Mouse (Mus musculus): ENCODE data around the gene Gsk3b. TPM values are rescaled to one million over a fixed set of nuclear protein-coding genes. Genes with fewer than 3 reads are reported as not detected.

Gsk3b gene
- total and polyA plus RNA-seq, 3 experiments, result 6.1 to 30.8 (median 15.5) TPM

- H3K9ac ChIP-seq (ENCODE audit: insufficient read depth, low read depth), result no peak overlapping the region
- H3K4me1 ChIP-seq (ENCODE audit: control insufficient read depth in 1 of 2, insufficient read depth in 2 of 2), result peaks cover 4 to 15% of the 10 kb centered on the region in 2 experiments
- dilution Hi-C loops (cut with MboI; ENCODE audit: extremely low pct_ligation_motif_present, extremely low pct_unique_long_range_greater_than_20kb, low sequenced_read_pairs) (no loop called here), in situ Hi-C loops (cut with MboI; ENCODE audit: low pct_ligation_motif_present, low pct_unique_long_range_greater_than_20kb, low sequenced_read_pairs) (no loop called here)
- no peak for TF ChIP-seq POLR2A (IDR thresholded peaks at IDR 0.05; ENCODE audit: low read depth, low read length)
- TF ChIP-seq GABPA (IDR thresholded peaks at IDR 0.05; ENCODE audit: insufficient replicate concordance, low read depth, low read length), result no peak
- no peak for TF ChIP-seq ZMIZ1 (IDR thresholded peaks at IDR 0.05; ENCODE audit: low read depth, low read length)
- TF ChIP-seq E2F4 (IDR thresholded peaks at IDR 0.05; ENCODE audit: insufficient replicate concordance, low read depth, low read length), result no peak
- no peak for TF ChIP-seq KAT2A (IDR thresholded peaks at IDR 0.05; ENCODE audit: insufficient replicate concordance, low read length)
- TF ChIP-seq NELFE (IDR thresholded peaks at IDR 0.05; ENCODE audit: low read depth, low read length), result no peak
- TF ChIP-seq TCF12 (IDR thresholded peaks at IDR 0.05; ENCODE audit: low read depth, low read length), result no peak
- no peak for TF ChIP-seq CHD2 (IDR thresholded peaks at IDR 0.05; ENCODE audit: low read length)
- TF ChIP-seq SIN3A (IDR thresholded peaks at IDR 0.05; ENCODE audit: low read length), result no peak
- TF ChIP-seq MAX (IDR thresholded peaks at IDR 0.05; ENCODE audit: low read length), result no peak
- no peak for TF ChIP-seq RAD21 (IDR thresholded peaks at IDR 0.05; ENCODE audit: low read depth, low read length)
- no peak overlapping the region for H3K27ac ChIP-seq (ENCODE audit: insufficient read depth, low read depth)
- H3K4me3 ChIP-seq (replicated peaks in 1 of 3; ENCODE audit: low read depth in 2 of 3, low read length in 2 of 3, poor library complexity in 1 of 3), result no peak overlapping the region
- H3K27me3 ChIP-seq (replicated peaks), result no peaks in the 10 kb centered on the region
- DNase-seq (ENCODE audit: extremely low read depth), result no peak
- H3K36me3 ChIP-seq (replicated peaks in 1 of 2; ENCODE audit: control insufficient read depth in 1 of 2, insufficient read depth in 1 of 2, low read length in 1 of 2), result peaks cover 9 to 46% of the 10 kb centered on the region in 2 experiments
- H3K9me3 ChIP-seq (replicated peaks; ENCODE audit: low read length), result no peaks in the 10 kb centered on the region
- H3K79me2 ChIP-seq (replicated peaks; ENCODE audit: control insufficient read depth, extremely low read depth, insufficient read depth, poor library complexity, severe bottlenecking), result peaks cover 58% of the 10 kb centered on the region
- no peak overlapping the region for H3K4me2 ChIP-seq (ENCODE audit: insufficient read depth, low read depth, poor library complexity, severe bottlenecking)
Measured at GRCm38 (mm10) chr16:38105453-38105852, 16.7 kb downstream of the Gsk3b start.

GRCm38 (mm10) chr16:38106542-38106941 lies 17.7 kb downstream of the Gsk3b start:
- Histone ChIP-seq H3K4me2 (ENCODE audit: insufficient read depth, low read depth, poor library complexity, severe bottlenecking) (no peak overlapping the region), H3K27me3 (replicated peaks) (no peaks in the 10 kb centered on the region), H3K79me2 (replicated peaks; ENCODE audit: control insufficient read depth, extremely low read depth, insufficient read depth, poor library complexity, severe bottlenecking) (peaks cover 52% of the 10 kb centered on the region), H3K9me3 (replicated peaks; ENCODE audit: low read length) (no peaks in the 10 kb centered on the region), H3K9ac (ENCODE audit: insufficient read depth, low read depth) (no peak overlapping the region), H3K4me3 (replicated peaks in 1 of 3; ENCODE audit: low read depth in 2 of 3, low read length in 2 of 3, poor library complexity in 1 of 3) (no peak overlapping the region), H3K27ac (ENCODE audit: insufficient read depth, low read depth) (no peak overlapping the region), H3K36me3 (replicated peaks in 1 of 2; ENCODE audit: control insufficient read depth in 1 of 2, insufficient read depth in 1 of 2, low read length in 1 of 2) (peaks cover 9 to 41% of the 10 kb centered on the region in 2 experiments), H3K4me1 (ENCODE audit: control insufficient read depth in 1 of 2, insufficient read depth in 2 of 2) (peaks cover 4 to 19% of the 10 kb centered on the region in 2 experiments)
- no peak for DNase-seq (ENCODE audit: extremely low read depth)
- dilution Hi-C loops (cut with MboI; ENCODE audit: extremely low pct_ligation_motif_present, extremely low pct_unique_long_range_greater_than_20kb, low sequenced_read_pairs) (no loop called here), in situ Hi-C loops (cut with MboI; ENCODE audit: low pct_ligation_motif_present, low pct_unique_long_range_greater_than_20kb, low sequenced_read_pairs) (no loop called here)
- TF ChIP-seq BHLHE40 (IDR thresholded peaks at IDR 0.05; ENCODE audit: low read depth, low read length) (no peak), IRF4 (IDR thresholded peaks at IDR 0.05; ENCODE audit: low read depth, low read length) (no peak), MEF2A (IDR thresholded peaks at IDR 0.05; ENCODE audit: borderline replicate concordance, low read depth, low read length) (no peak), MAFK (IDR thresholded peaks at IDR 0.05; ENCODE audit: insufficient replicate concordance, low read length) (no peak), GABPA (IDR thresholded peaks at IDR 0.05; ENCODE audit: insufficient replicate concordance, low read depth, low read length) (no peak), MAX (IDR thresholded peaks at IDR 0.05; ENCODE audit: low read length) (no peak), KAT2A (IDR thresholded peaks at IDR 0.05; ENCODE audit: insufficient replicate concordance, low read length) (no peak), TCF12 (IDR thresholded peaks at IDR 0.05; ENCODE audit: low read depth, low read length) (no peak), MXI1 (IDR thresholded peaks at IDR 0.05; ENCODE audit: low read depth, low read length) (no peak), PAX5 (IDR thresholded peaks at IDR 0.05; ENCODE audit: low read length) (no peak), POLR2A (IDR thresholded peaks at IDR 0.05; ENCODE audit: low read depth, low read length) (no peak), USF2 (conservative IDR thresholded peaks at IDR 0.05; ENCODE audit: low read depth, low read length) (no peak), UBTF (IDR thresholded peaks at IDR 0.05; ENCODE audit: low read depth, low read length) (no peak), RCOR1 (conservative IDR thresholded peaks at IDR 0.05; ENCODE audit: low read depth, low read length) (no peak), NRF1 (IDR thresholded peaks at IDR 0.05; ENCODE audit: low read depth, low read length) (no peak), CHD1 (IDR thresholded peaks at IDR 0.05; ENCODE audit: low read depth, low read length) (no peak), E2F4 (IDR thresholded peaks at IDR 0.05; ENCODE audit: insufficient replicate concordance, low read depth, low read length) (no peak), JUN (IDR thresholded peaks at IDR 0.05; ENCODE audit: insufficient read depth, low read depth, low read length) (no peak), CHD2 (IDR thresholded peaks at IDR 0.05; ENCODE audit: low read length) (no peak), ETS1 (conservative IDR thresholded peaks at IDR 0.05; ENCODE audit: low read depth, low read length) (no peak)
